Mouse (Mus musculus) neutrophil, adult 65 days (primary cell): ENCODE measurements around the gene Marco. TPM values are rescaled to one million over a fixed set of nuclear protein-coding genes. Genes with fewer than 3 reads are reported as not detected.

ENCODE experiments used
- total RNA-seq: library from RNA; stranded (reverse); gene quantifications from 2 replicates; pipeline ENCODE4 v1.2.4, GENCODE M21; 2023

The Marco gene
- total RNA-seq, result not detected in 2 replicates

GRCm38 (mm10) chr1:120504924-120505323, at the start of gene Marco:
Gene Marco, minus strand, starts transcription at chr1:120505024.

Other genes with a start within 250 kb of the Marco start
- 5.0 and 6.8 TPM in 2 replicates for gene Steap3, start 232.3 kb downstream of the Marco start, total RNA-seq
- not detected in 2 replicates for gene C1ql2, start 164.4 kb downstream of the Marco start, total RNA-seq
- gene En1, start 97.4 kb upstream of the Marco start, total RNA-seq, result not detected in 2 replicates